25 mouse cellular contexts compared by ENCODE assay signal in genomic region chr13:49402628-49403027, GRCm38 (mm10). TPM values are rescaled to one million over a fixed set of nuclear protein-coding genes. Genes with fewer than 3 reads are reported as not detected.
DNase-seq lines count a peak whose midpoint lies in the region; ATAC-seq and TF ChIP-seq lines count a peak whose summit lies in the region.
"Had no signal": no experiment of that assay in that cellular context is flagged by ENCODE, and none has a peak within 500 bp of the region (broad histone marks: within the 10 kb centered on the region; RNA-seq: fewer than 3 reads in every experiment).

No protein-coding gene starts in this region.

- H3K9ac ChIP-seq in lung, embryonic 16.5 days (ENCODE audit: low read length), result no peak overlapping the region
- H3K9ac ChIP-seq in intestine, embryonic 15.5 days, result no peak overlapping the region
- H3K9ac ChIP-seq in stomach, embryonic 15.5 days, result no peak overlapping the region
- no peak overlapping the region for H3K9ac ChIP-seq in hindbrain, embryonic 12.5 days
- H3K9ac ChIP-seq: embryonic facial prominence, embryonic 13.5 days; heart, embryonic 12.5 days; hindbrain, embryonic 14.5 days; lung, embryonic 14.5 days; midbrain, embryonic 15.5 days had no signal

- H3K27me3 ChIP-seq in lung, embryonic 16.5 days (ENCODE audit: control insufficient read depth, insufficient read depth, low read depth, low read length), result no peaks in the 10 kb centered on the region
- H3K27me3 ChIP-seq in C2C12 (ENCODE audit: control insufficient read depth, insufficient read depth, insufficient read length), result no peaks in the 10 kb centered on the region
- H3K27me3 ChIP-seq in intestine, embryonic 15.5 days (replicated peaks), result no peaks in the 10 kb centered on the region
- H3K27me3 ChIP-seq in stomach, embryonic 15.5 days (replicated peaks), result no peaks in the 10 kb centered on the region
- H3K27me3 ChIP-seq in hindbrain, embryonic 12.5 days, result no peaks in the 10 kb centered on the region
- H3K27me3 ChIP-seq: embryonic facial prominence, embryonic 13.5 days; heart, embryonic 12.5 days; midbrain, embryonic 15.5 days had no signal

- no peak for DNase-seq in lung, postnatal 10 days
- DNase-seq in spleen, postnatal 36 days (ENCODE audit: low spot score in 2 of 2), result no peak
- DNase-seq: adrenal gland, postnatal 14 days; cerebellum, adult 11 months; cerebellum, postnatal 14 days; gastrocnemius, postnatal 10 days; heart, postnatal 14 days; kidney, adult 11 months; kidney, postnatal 14 days; left cerebral cortex, postnatal 4 days; lung, embryonic 14.5 days; retina, postnatal 1 day; thymus, postnatal 25 days had no signal

- H3K4me3 ChIP-seq in lung, embryonic 16.5 days (ENCODE audit: low read length), result no peak overlapping the region
- no peak overlapping the region for H3K4me3 ChIP-seq in C2C12 (ENCODE audit: insufficient read depth, poor library complexity, severe bottlenecking)
- H3K4me3 ChIP-seq in intestine, embryonic 15.5 days (replicated peaks), result no peak overlapping the region
- H3K4me3 ChIP-seq in stomach, embryonic 15.5 days (replicated peaks), result no peak overlapping the region
- H3K4me3 ChIP-seq in hindbrain, embryonic 12.5 days, result no peak overlapping the region
- H3K4me3 ChIP-seq: embryonic facial prominence, embryonic 13.5 days; heart, embryonic 12.5 days; layer of hippocampus, adult 2 months; midbrain, embryonic 15.5 days had no signal

- H3K4me2 ChIP-seq in lung, embryonic 16.5 days (ENCODE audit: low read depth, low read length), result no peak overlapping the region
- H3K4me2 ChIP-seq in intestine, embryonic 15.5 days (replicated peaks), result no peak overlapping the region
- H3K4me2 ChIP-seq in stomach, embryonic 15.5 days, result no peak overlapping the region
- no peak overlapping the region for H3K4me2 ChIP-seq in hindbrain, embryonic 12.5 days (replicated peaks)
- H3K4me2 ChIP-seq: embryonic facial prominence, embryonic 13.5 days; heart, embryonic 12.5 days; hindbrain, embryonic 14.5 days; lung, embryonic 14.5 days; midbrain, embryonic 15.5 days had no signal

- no peak overlapping the region for H3ac ChIP-seq in C2C12 (ENCODE audit: control insufficient read depth, insufficient read length, low read depth)

- H3K36me3 ChIP-seq in lung, embryonic 16.5 days (ENCODE audit: control insufficient read depth, insufficient read depth, low read length), result no peaks in the 10 kb centered on the region
- H3K36me3 ChIP-seq in C2C12 (ENCODE audit: control insufficient read depth, insufficient read depth), result no peaks in the 10 kb centered on the region
- no peaks in the 10 kb centered on the region for H3K36me3 ChIP-seq in intestine, embryonic 15.5 days
- no peaks in the 10 kb centered on the region for H3K36me3 ChIP-seq in stomach, embryonic 15.5 days
- H3K36me3 ChIP-seq in hindbrain, embryonic 12.5 days, result no peaks in the 10 kb centered on the region
- H3K36me3 ChIP-seq: embryonic facial prominence, embryonic 13.5 days; G1E; heart, embryonic 12.5 days; midbrain, embryonic 15.5 days had no signal

- no peak for TF ChIP-seq CTCF in C2C12 (IDR thresholded peaks at IDR 0.05; ENCODE audit: control insufficient read depth, insufficient read depth, insufficient read length)

- H3K9me3 ChIP-seq in lung, embryonic 16.5 days (ENCODE audit: control insufficient read depth, low read length), result no peaks in the 10 kb centered on the region
- no peaks in the 10 kb centered on the region for H3K9me3 ChIP-seq in intestine, embryonic 15.5 days
- H3K9me3 ChIP-seq in stomach, embryonic 15.5 days, result no peaks in the 10 kb centered on the region
- H3K9me3 ChIP-seq in hindbrain, embryonic 12.5 days (replicated peaks), result no peaks in the 10 kb centered on the region
- H3K9me3 ChIP-seq: embryonic facial prominence, embryonic 13.5 days; heart, embryonic 12.5 days; midbrain, embryonic 15.5 days had no signal

- 0 out of 2 replicates have a peak, but pooled peaks have one; percentile 12 for ATAC-seq in lung, embryonic 16.5 days (ENCODE audit: low read depth)
- peak; percentile 91 for ATAC-seq in intestine, embryonic 15.5 days
- peak; percentile 85 for ATAC-seq in stomach, embryonic 15.5 days (ENCODE audit: insufficient read depth, low FRiP score, low read depth)
- no peak for ATAC-seq in cerebellum, adult (ENCODE audit: insufficient number of reproducible peaks, low FRiP score, low TSS enrichment)
- no peak for ATAC-seq in hindbrain, embryonic 12.5 days (ENCODE audit: low FRiP score)
- ATAC-seq: midbrain, embryonic 15.5 days had no signal

- no peaks in the 10 kb centered on the region for H3K4me1 ChIP-seq in lung, embryonic 16.5 days (replicated peaks; ENCODE audit: control insufficient read depth, insufficient read depth, low read length)
- H3K4me1 ChIP-seq in intestine, embryonic 15.5 days (replicated peaks), result no peaks in the 10 kb centered on the region
- H3K4me1 ChIP-seq in stomach, embryonic 15.5 days, result 0 out of 2 replicates have a peak, but pooled peaks cover 3% of the 10 kb centered on the region
- H3K4me1 ChIP-seq in hindbrain, embryonic 12.5 days, result no peaks in the 10 kb centered on the region
- H3K4me1 ChIP-seq: heart, embryonic 12.5 days; midbrain, embryonic 15.5 days had no signal

- H3K79me2 ChIP-seq in C2C12 (ENCODE audit: control insufficient read depth, insufficient read depth), result no peaks in the 10 kb centered on the region

- no peaks in the 10 kb centered on the region for H3K79me3 ChIP-seq in C2C12 (ENCODE audit: low read depth)

- H3K27ac ChIP-seq in lung, embryonic 16.5 days (ENCODE audit: low read length), result no peak overlapping the region
- H3K27ac ChIP-seq in intestine, embryonic 15.5 days, result no peak overlapping the region
- H3K27ac ChIP-seq in stomach, embryonic 15.5 days, result peak overlapping the region; percentile 61; the same call in 1 of the 2 replicates
- no peak overlapping the region for H3K27ac ChIP-seq in hindbrain, embryonic 12.5 days
- H3K27ac ChIP-seq: embryonic facial prominence, embryonic 13.5 days; hindbrain, embryonic 14.5 days; layer of hippocampus, adult 2 months; midbrain, embryonic 15.5 days had no signal

- WGBS in lung, embryonic 16.5 days, result 51% methylated on average over 2 of the region's 2 CpGs
- 58% methylated on average over 2 of the region's 2 CpGs for WGBS in intestine, embryonic 15.5 days
- WGBS in stomach, embryonic 15.5 days, result 71% methylated on average over 2 of the region's 2 CpGs
- 82% methylated on average over 2 of the region's 2 CpGs for WGBS in hindbrain, embryonic 12.5 days

TF ChIP-seq in C2C12, 6 proteins besides CTCF, POLR2A, EP300 and RAD21:
- TF ChIP-seq USF1 (IDR thresholded peaks at IDR 0.05; ENCODE audit: low read depth) (no peak), MYOD1 (IDR thresholded peaks at IDR 0.05; ENCODE audit: control insufficient read depth, insufficient read length, low read depth) (no peak), CEBPB (IDR thresholded peaks at IDR 0.05; ENCODE audit: low read depth) (peak; percentile 48), MAX (IDR thresholded peaks at IDR 0.05) (no peak), FOSL1 (IDR thresholded peaks at IDR 0.05; ENCODE audit: insufficient read depth, low read length, poor library complexity, severe bottlenecking) (no peak), MYOG (IDR thresholded peaks at IDR 0.05; ENCODE audit: control insufficient read depth, extremely low read depth, insufficient read length) (no peak)

RNA-seq across cellular contexts. Expression of gene Ippk, which starts 18.4 kb away (rescaled TPM):
- polyA plus RNA-seq in lung, embryonic 16.5 days (2015; fragmentation: Nextera tagmentation; extraction: Ambion mirVana), result 15.7 and 16.2 TPM in 2 replicates
- polyA plus RNA-seq in C2C12 (2012; fragmentation: generic; extraction: Trizol), result 5.4 TPM
- polyA plus RNA-seq in intestine, embryonic 15.5 days (2015; fragmentation: Nextera tagmentation; extraction: Ambion mirVana), result 19.1 and 19.7 TPM in 2 replicates
- polyA plus RNA-seq in stomach, embryonic 15.5 days (2015; fragmentation: Nextera tagmentation; extraction: Ambion mirVana), result 17.3 and 20.9 TPM in 2 replicates
- 16.5 and 17.3 TPM in 2 replicates for polyA plus RNA-seq in hindbrain, embryonic 12.5 days (2016; fragmentation: Nextera tagmentation; extraction: Ambion mirVana)

Comparison
In these comparisons a context has a peak if more than half of its experiments do, and no peak if none do; other contexts are left out.
1. ATAC-seq: peak in lung, embryonic 16.5 days (single experiment), intestine, embryonic 15.5 days (single experiment) and stomach, embryonic 15.5 days (single experiment); none in cerebellum, adult (single experiment) and hindbrain, embryonic 12.5 days (single experiment).